In the genomic region with DNA sequence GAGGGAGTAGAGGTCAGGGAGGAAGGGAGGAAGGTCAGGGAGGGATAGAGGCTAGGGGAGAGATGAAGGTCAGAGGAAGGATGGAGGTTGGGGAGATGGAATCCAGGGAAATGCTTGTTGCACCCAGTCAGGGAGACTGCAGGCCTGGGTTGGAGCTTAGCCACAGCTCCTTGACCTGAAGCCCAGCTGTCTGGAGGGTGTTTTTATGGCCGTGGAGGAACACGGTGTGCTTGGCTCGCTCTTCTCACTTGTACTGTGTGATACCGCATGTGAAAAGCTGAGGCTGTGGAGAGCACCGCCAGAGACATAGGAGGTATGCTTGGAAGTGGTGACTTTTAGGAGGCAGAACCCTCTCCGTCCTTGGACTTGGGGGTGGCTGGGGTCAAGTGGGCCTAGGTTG, we compare ENCODE assay signal across 21 mouse cellular contexts. TPM values are rescaled to one million over a fixed set of nuclear protein-coding genes. Genes with fewer than 3 reads are reported as not detected.
DNase-seq lines count a peak whose midpoint lies in the region; ATAC-seq and TF ChIP-seq lines count a peak whose summit lies in the region.
"Had no signal": no experiment of that assay in that cellular context is flagged by ENCODE, and none has a peak within 500 bp of the region (broad histone marks: within the 10 kb centered on the region; RNA-seq: fewer than 3 reads in every experiment).

No protein-coding gene starts in this region.

- H3K9me3 ChIP-seq in forebrain, embryonic 16.5 days (ENCODE audit: control insufficient read depth, low read length) = no peaks in the 10 kb centered on the region
- H3K9me3 ChIP-seq: embryonic facial prominence, embryonic 10.5 days; hindbrain, embryonic 15.5 days; liver, embryonic 15.5 days; megakaryocyte, embryonic 14.5 days; midbrain, embryonic 15.5 days had no signal

- intact Hi-C loops in gastrocnemius, postnatal 14 days (cut with DNase I; ENCODE audit: low total_unique reads) = no loop called here

- H3K27ac ChIP-seq in kidney, adult 2 months (ENCODE audit: insufficient read depth, low read depth, low read length) = no peak overlapping the region
- no peak overlapping the region for H3K27ac ChIP-seq in forebrain, embryonic 16.5 days (ENCODE audit: low read length)
- H3K27ac ChIP-seq: hindbrain, embryonic 15.5 days; liver, embryonic 15.5 days; midbrain, embryonic 15.5 days had no signal

- no peaks in the 10 kb centered on the region for H3K27me3 ChIP-seq in kidney, adult 2 months (replicated peaks; ENCODE audit: control insufficient read depth, insufficient read depth, low read length)
- H3K27me3 ChIP-seq in forebrain, embryonic 16.5 days (replicated peaks; ENCODE audit: control insufficient read depth, insufficient read depth, low read length) = no peaks in the 10 kb centered on the region
- H3K27me3 ChIP-seq: hindbrain, embryonic 15.5 days; midbrain, embryonic 15.5 days had no signal

- ATAC-seq in forebrain, embryonic 16.5 days = no peak
- ATAC-seq: forebrain, postnatal 0 days; midbrain, embryonic 15.5 days had no signal

- no peak overlapping the region for H3K9ac ChIP-seq in forebrain, embryonic 16.5 days (replicated peaks; ENCODE audit: low read depth, low read length)
- H3K9ac ChIP-seq: forebrain, postnatal 0 days; hindbrain, embryonic 15.5 days; liver, embryonic 15.5 days; midbrain, embryonic 15.5 days had no signal

- H3K4me1 ChIP-seq in kidney, adult 2 months (ENCODE audit: control insufficient read depth, insufficient read depth, low read length) = no peaks in the 10 kb centered on the region
- peaks cover 10% of the 10 kb centered on the region; the same call in 1 of the 2 replicates for H3K4me1 ChIP-seq in forebrain, embryonic 16.5 days (replicated peaks; ENCODE audit: control insufficient read depth, insufficient read depth, low read length)
- H3K4me1 ChIP-seq: liver, embryonic 15.5 days; midbrain, embryonic 15.5 days had no signal

- DNase-seq in cerebellum, adult 8-10 months = peak; percentile 16
- no peak for DNase-seq in cerebellum, postnatal 25 days
- DNase-seq in kidney, adult 2 months = peak; percentile 17
- DNase-seq in kidney, postnatal 10 days = no peak
- peak; percentile 56 for DNase-seq in gastrocnemius, postnatal 14 days
- peak; percentile 42 for DNase-seq in thymus, postnatal 14 days
- DNase-seq in lung, postnatal 36 days = no peak
- DNase-seq: cerebellum, adult 11 months; forebrain, postnatal 0 days; kidney, adult 8-10 months; kidney, postnatal 4 days; lung, postnatal 10 days; spleen, adult 18-20 months had no signal

- TF ChIP-seq POLR2A in kidney, adult 2 months (IDR thresholded peaks at IDR 0.05; ENCODE audit: low read depth, low read length) = no peak

- H3K4me2 ChIP-seq in forebrain, embryonic 16.5 days (ENCODE audit: low read length) = no peak overlapping the region
- H3K4me2 ChIP-seq: hindbrain, embryonic 15.5 days; liver, embryonic 15.5 days; midbrain, embryonic 15.5 days had no signal

- no peak for TF ChIP-seq CTCF in kidney, adult 2 months (conservative IDR thresholded peaks at IDR 0.05; ENCODE audit: insufficient read depth, insufficient read length, low read depth, low read length)

- 66% methylated on average over 6 of the region's 6 CpGs for WGBS in kidney, adult 2 months
- 88% methylated on average over 6 of the region's 6 CpGs for WGBS in forebrain, embryonic 16.5 days

- no peaks in the 10 kb centered on the region for H3K36me3 ChIP-seq in kidney, adult 2 months (ENCODE audit: control insufficient read depth, insufficient read depth, low read length)
- H3K36me3 ChIP-seq in forebrain, embryonic 16.5 days (ENCODE audit: control insufficient read depth, insufficient read depth) = no peaks in the 10 kb centered on the region
- H3K36me3 ChIP-seq: embryonic facial prominence, embryonic 10.5 days; hindbrain, embryonic 15.5 days; liver, embryonic 15.5 days; midbrain, embryonic 15.5 days had no signal

- H3K4me3 ChIP-seq in kidney, adult 2 months (ENCODE audit: insufficient read depth, low read depth, low read length) = no peak overlapping the region
- H3K4me3 ChIP-seq in forebrain, embryonic 16.5 days (replicated peaks; ENCODE audit: low read length) = no peak overlapping the region
- H3K4me3 ChIP-seq: embryonic facial prominence, embryonic 10.5 days; hindbrain, embryonic 15.5 days; liver, embryonic 15.5 days; megakaryocyte, embryonic 14.5 days; midbrain, embryonic 15.5 days had no signal

RNA-seq across cellular contexts. Expression of a gene that starts 43.1 kb away (rescaled TPM):
- 0.30 and 3.1 TPM in 2 replicates for polyA plus RNA-seq in kidney, adult 2 months (2012; rRNA removed)
- total RNA-seq in gastrocnemius, postnatal 14 days (2021) = not detected
- not detected in 2 replicates for polyA plus RNA-seq in forebrain, embryonic 16.5 days (2015; fragmentation: Nextera tagmentation; extraction: Ambion mirVana)
- total RNA-seq: forebrain, postnatal 0 days; MEL had no signal
- polyA plus RNA-seq: liver, embryonic 15.5 days had no signal

RNA-seq across cellular contexts. Expression of a gene that starts 48.0 kb away (rescaled TPM):
- 0.33 and 3.3 TPM in 2 replicates for polyA plus RNA-seq in kidney, adult 2 months (2012; rRNA removed)
- not detected for total RNA-seq in gastrocnemius, postnatal 14 days (2021)
- 0.06 and 0.10 TPM in 2 replicates for polyA plus RNA-seq in forebrain, embryonic 16.5 days (2015; fragmentation: Nextera tagmentation; extraction: Ambion mirVana)
- total RNA-seq: granulocyte monocyte progenitor cell, adult 5-6 weeks; MEL had no signal
- polyA plus RNA-seq: liver, embryonic 15.5 days had no signal

RNA-seq across cellular contexts. Expression of a gene that starts 52.8 kb away (rescaled TPM):
- polyA plus RNA-seq in kidney, adult 2 months (2012; rRNA removed) = 6.2 and 6.7 TPM in 2 replicates
- under 1 TPM; 0.22 to 0.35 TPM for total RNA-seq in gastrocnemius, postnatal 14 days (2021)
- polyA plus RNA-seq in forebrain, embryonic 16.5 days (2015; fragmentation: Nextera tagmentation; extraction: Ambion mirVana) = 0.25 and 0.57 TPM in 2 replicates
- total RNA-seq: MEL had no signal

Comparison
In these comparisons a context has a peak if more than half of its experiments do, and no peak if none do; other contexts are left out.
1. DNase-seq: peak in cerebellum, adult 8-10 months (single experiment), kidney, adult 2 months (single experiment), gastrocnemius, postnatal 14 days (single experiment) and thymus, postnatal 14 days (single experiment); none in cerebellum, postnatal 25 days (0 of 2), kidney, postnatal 10 days (single experiment) and lung, postnatal 36 days (single experiment).